Mouse (Mus musculus): Measurements from ENCODE around the gene Prex1. TPM values are rescaled to one million over a fixed set of nuclear protein-coding genes. Genes with fewer than 3 reads are reported as not detected.

Prex1 gene
- total and polyA plus RNA-seq, 2 experiments from 2014 or later, result 4.0 to 6.2 TPM

- no peak overlapping the region for H3K27ac ChIP-seq (ENCODE audit: low read depth)
These were observed 154.1 kb downstream of the Prex1 start for GRCm38 (mm10) chr2:166559531-166559930.

GRCm38 (mm10) chr2:166555508-166555907, 158.1 kb downstream of the Prex1 start:
- H3K27me3 ChIP-seq (ENCODE audit: control insufficient read depth, insufficient read depth, low read length), result no peaks in the 10 kb centered on the region
- no peak for ATAC-seq (ENCODE audit: insufficient read depth, low read depth)
- H3K27ac ChIP-seq (ENCODE audit: low read depth), result no peak overlapping the region
- H3K9me3 ChIP-seq (replicated peaks; ENCODE audit: control insufficient read depth, low read length), result no peaks in the 10 kb centered on the region
- TF ChIP-seq EP300 (IDR thresholded peaks at IDR 0.05; ENCODE audit: low read depth) (no peak), CTCF (IDR thresholded peaks at IDR 0.05; ENCODE audit: low read depth) (peak; percentile 28; the same call in 1 of the 2 replicates)
- H3K9ac ChIP-seq (replicated peaks; ENCODE audit: low read depth, low read length), result no peak overlapping the region
- no peak overlapping the region for H3K4me3 ChIP-seq (ENCODE audit: low read depth, low read length)
- no peak overlapping the region for H3K4me2 ChIP-seq (ENCODE audit: low read depth, low read length)
- H3K4me1 ChIP-seq (ENCODE audit: control insufficient read depth, insufficient read depth), result peaks cover 4% of the 10 kb centered on the region; the same call in 1 of the 2 replicates
- no peaks in the 10 kb centered on the region for H3K36me3 ChIP-seq (replicated peaks; ENCODE audit: control insufficient read depth, insufficient read depth, low read length)
- WGBS, result 60% methylated on average over 2 of the region's 2 CpGs
- DNase-seq (ENCODE audit: low spot score), result no peak

More at GRCm38 (mm10) chr2:166559531-166559930, 154.1 kb downstream of the Prex1 start:
- no peak for TF ChIP-seq CTCF (IDR thresholded peaks at IDR 0.05; ENCODE audit: low read depth)
- TF ChIP-seq EP300 (IDR thresholded peaks at IDR 0.05; ENCODE audit: low read depth), result no peak
- no peaks in the 10 kb centered on the region for H3K36me3 ChIP-seq (replicated peaks; ENCODE audit: control insufficient read depth, insufficient read depth, low read length)
- no peaks in the 10 kb centered on the region for H3K27me3 ChIP-seq (ENCODE audit: control insufficient read depth, insufficient read depth, low read length)
- 59% methylated on average over 10 of the region's 10 CpGs for WGBS
- ATAC-seq (ENCODE audit: insufficient read depth, low read depth) (no peak), DNase-seq (ENCODE audit: low spot score) (no peak)
- no peak overlapping the region for H3K4me2 ChIP-seq (ENCODE audit: low read depth, low read length)
- no peaks in the 10 kb centered on the region for H3K4me1 ChIP-seq (ENCODE audit: control insufficient read depth, insufficient read depth)
- H3K9me3 ChIP-seq (replicated peaks; ENCODE audit: control insufficient read depth, low read length), result no peaks in the 10 kb centered on the region
- H3K4me3 ChIP-seq (ENCODE audit: low read depth, low read length), result no peak overlapping the region
- H3K9ac ChIP-seq (replicated peaks; ENCODE audit: low read depth, low read length), result no peak overlapping the region

- Histone ChIP-seq H3K9me3 (replicated peaks; ENCODE audit: control insufficient read depth, low read length) (no peaks in the 10 kb centered on the region), H3K9ac (replicated peaks; ENCODE audit: low read depth, low read length) (no peak overlapping the region), H3K27ac (ENCODE audit: low read depth) (no peak overlapping the region), H3K27me3 (ENCODE audit: control insufficient read depth, insufficient read depth, low read length) (no peaks in the 10 kb centered on the region), H3K4me1 (ENCODE audit: control insufficient read depth, insufficient read depth) (peaks cover 4% of the 10 kb centered on the region; the same call in 1 of the 2 replicates), H3K4me3 (ENCODE audit: low read depth, low read length) (no peak overlapping the region), H3K4me2 (ENCODE audit: low read depth, low read length) (no peak overlapping the region), H3K36me3 (replicated peaks; ENCODE audit: control insufficient read depth, insufficient read depth, low read length) (no peaks in the 10 kb centered on the region)
- ATAC-seq (ENCODE audit: insufficient read depth, low read depth), result no peak
- 82% methylated on average over 11 of the region's 11 CpGs for WGBS
- no peak for DNase-seq (ENCODE audit: low spot score)
- TF ChIP-seq EP300 (IDR thresholded peaks at IDR 0.05; ENCODE audit: low read depth) (no peak), CTCF (IDR thresholded peaks at IDR 0.05; ENCODE audit: low read depth) (no peak)
These were observed 159.5 kb downstream of the Prex1 start for GRCm38 (mm10) chr2:166554169-166554505.

- TF ChIP-seq CTCF (IDR thresholded peaks at IDR 0.05; ENCODE audit: low read depth), result no peak
- TF ChIP-seq EP300 (IDR thresholded peaks at IDR 0.05; ENCODE audit: low read depth), result no peak
- 38% methylated on average over 18 of the region's 18 CpGs for WGBS
- H3K4me2 ChIP-seq (ENCODE audit: low read depth, low read length), result 0 out of 2 replicates have a peak overlapping the region, but pooled peaks have one; percentile 3
- H3K4me1 ChIP-seq (ENCODE audit: control insufficient read depth, insufficient read depth), result peaks cover 4% of the 10 kb centered on the region; the same call in 1 of the 2 replicates
- no peak overlapping the region for H3K9ac ChIP-seq (replicated peaks; ENCODE audit: low read depth, low read length)
- no peak overlapping the region for H3K27ac ChIP-seq (ENCODE audit: low read depth)
- no peaks in the 10 kb centered on the region for H3K27me3 ChIP-seq (ENCODE audit: control insufficient read depth, insufficient read depth, low read length)
- ATAC-seq (ENCODE audit: insufficient read depth, low read depth) (peak; percentile 52), DNase-seq (ENCODE audit: low spot score) (peak; percentile 20)
- H3K9me3 ChIP-seq (replicated peaks; ENCODE audit: control insufficient read depth, low read length), result no peaks in the 10 kb centered on the region
- no peak overlapping the region for H3K4me3 ChIP-seq (ENCODE audit: low read depth, low read length)
- no peaks in the 10 kb centered on the region for H3K36me3 ChIP-seq (replicated peaks; ENCODE audit: control insufficient read depth, insufficient read depth, low read length)
These were observed 160.0 kb downstream of the Prex1 start for GRCm38 (mm10) chr2:166553502-166554168.

DNA sequence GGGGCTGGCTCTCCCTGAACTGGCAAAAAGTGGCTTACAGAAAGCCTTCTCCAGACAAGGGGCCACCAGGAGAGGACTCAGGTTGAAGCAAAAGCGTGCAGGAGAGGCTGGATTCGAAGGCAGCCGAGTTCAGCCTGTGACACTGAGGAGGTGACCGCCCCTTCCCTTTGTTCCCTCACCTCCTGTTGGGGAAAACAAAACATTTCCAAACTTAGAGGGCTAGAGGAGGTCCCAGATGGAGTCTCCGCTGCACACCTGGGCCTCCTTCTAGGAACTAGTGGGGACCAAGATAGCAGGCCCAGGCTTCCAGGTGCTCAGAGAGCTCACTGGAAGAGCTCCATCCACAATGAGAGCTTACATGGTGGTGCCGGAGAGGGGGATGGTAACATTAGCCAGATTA, 161.0 kb downstream of the Prex1 start:
- Histone ChIP-seq H3K27ac (ENCODE audit: low read depth) (no peak overlapping the region), H3K36me3 (replicated peaks; ENCODE audit: control insufficient read depth, insufficient read depth, low read length) (no peaks in the 10 kb centered on the region), H3K9ac (replicated peaks; ENCODE audit: low read depth, low read length) (no peak overlapping the region), H3K4me2 (ENCODE audit: low read depth, low read length) (no peak overlapping the region), H3K9me3 (replicated peaks; ENCODE audit: control insufficient read depth, low read length) (no peaks in the 10 kb centered on the region), H3K27me3 (ENCODE audit: control insufficient read depth, insufficient read depth, low read length) (no peaks in the 10 kb centered on the region), H3K4me1 (ENCODE audit: control insufficient read depth, insufficient read depth) (peaks cover 4% of the 10 kb centered on the region; the same call in 1 of the 2 replicates), H3K4me3 (ENCODE audit: low read depth, low read length) (no peak overlapping the region)
- 83% methylated on average over 6 of the region's 6 CpGs for WGBS
- no peak for DNase-seq (ENCODE audit: low spot score)
- ATAC-seq (ENCODE audit: insufficient read depth, low read depth), result no peak
- TF ChIP-seq CTCF (IDR thresholded peaks at IDR 0.05; ENCODE audit: low read depth) (no peak), EP300 (IDR thresholded peaks at IDR 0.05; ENCODE audit: low read depth) (no peak)
